Mouse (Mus musculus) lung, embryonic 16.5 days (tissue): ENCODE results near the gene Gm49366. TPM values are rescaled to one million over a fixed set of nuclear protein-coding genes. Genes with fewer than 3 reads are reported as not detected.
"Not testable (repeated sequence)": the region's sequence is repeated elsewhere in the genome, so short reads cannot be mapped to it uniquely, and the experiment has no call there.

Source experiments
- ATAC-seq: fragments of 200-750 bp; cut with Nextera tagmentation; 2 replicates; pipeline ENCODE4 v1.8.0; 2017; ENCODE audit warnings: low read depth, mild to moderate bottlenecking, moderate library complexity
- H3K27ac ChIP-seq: fragments of 300-500 bp; sonication (generic); 2 replicates; pipeline ENCODE4 v1.5.1; 2014; ENCODE audit warnings: mild to moderate bottlenecking, control low read depth, low read length
- H3K27me3 ChIP-seq: fragments of 300-500 bp; sonication (generic); 2 replicates; pipeline ENCODE4 v1.6.1; 2014; ENCODE audit warnings: low read depth, low read length, mixed read lengths; ENCODE audit not compliant: control insufficient read depth, insufficient read depth
- H3K36me3 ChIP-seq: fragments of 300-500 bp; sonication (generic); 2 replicates; pipeline ENCODE4 v1.6.1; 2014; ENCODE audit warnings: low read length; ENCODE audit not compliant: control insufficient read depth, insufficient read depth
- H3K4me1 ChIP-seq: fragments of 300-500 bp; sonication (generic); replicated peaks from 2 replicates; pipeline ENCODE4 v1.6.1; 2014; ENCODE audit warnings: low read length, mixed read lengths; ENCODE audit not compliant: control insufficient read depth, insufficient read depth
- H3K4me2 ChIP-seq: fragments of 300-500 bp; sonication (generic); 2 replicates; pipeline ENCODE4 v1.6.1; 2014; ENCODE audit warnings: low read depth, low read length, control low read depth
- H3K4me3 ChIP-seq: fragments of 300-500 bp; sonication (generic); 2 replicates; pipeline ENCODE4 v1.5.1; 2014; ENCODE audit warnings: mild to moderate bottlenecking, low read length, control low read depth
- H3K9ac ChIP-seq: fragments of 300-500 bp; sonication (generic); 2 replicates; pipeline ENCODE4 v1.6.1; 2014; ENCODE audit warnings: low read length, control low read depth
- H3K9me3 ChIP-seq: fragments of 300-500 bp; sonication (generic); 2 replicates; pipeline ENCODE4 v1.6.1; 2016; ENCODE audit warnings: low read length; ENCODE audit not compliant: control insufficient read depth
- WGBS: fragments of 180-500 bp; shearing (Covaris S2); extraction: QIAGEN DNeasy Blood & Tissue Kit; methylation state at CpG from one replicate; pipeline ENCODE4 v1.1.7; 2014; 5-methylcytosine and 5-hydroxymethylcytosine counted together
- polyA plus RNA-seq: library from polyadenylated mRNA; unstranded; fragments of >200 nt; fragmentation: Nextera tagmentation; extraction: Ambion mirVana; gene quantifications from 2 replicates; pipeline ENCODE4 v1.2.1, GENCODE M21; 2015

Gene Gm49366
- polyA plus RNA-seq, 1 experiment from 2014 or later, result not detected

GRCm38 (mm10) chr12:84025888-84026287, 12.8 kb upstream of the Gm49366 start:
- no peaks in the 10 kb centered on the region for H3K27me3 ChIP-seq
- H3K4me2 ChIP-seq, result no peak overlapping the region
- no peak for ATAC-seq
- no peaks in the 10 kb centered on the region for H3K9me3 ChIP-seq
- no peak overlapping the region for H3K9ac ChIP-seq
- 83% methylated on average over 7 of the region's 7 CpGs for WGBS
- H3K4me1 ChIP-seq, result no peaks in the 10 kb centered on the region
- H3K27ac ChIP-seq, result no peak overlapping the region
- H3K36me3 ChIP-seq, result no peaks in the 10 kb centered on the region
- H3K4me3 ChIP-seq, result no peak overlapping the region

- not testable (repeated sequence) for H3K4me1 ChIP-seq, H3K4me2 ChIP-seq, H3K27me3 ChIP-seq, H3K27ac ChIP-seq, ATAC-seq, H3K4me3 ChIP-seq, H3K9ac ChIP-seq, H3K9me3 ChIP-seq, H3K36me3 ChIP-seq
- WGBS, result 76% methylated on average over 3 of the region's 3 CpGs
These were observed 10.4 kb upstream of the Gm49366 start for GRCm38 (mm10) chr12:84028328-84028727.

- WGBS, result 92% methylated on average over 1 of the region's 1 CpGs
- H3K9ac ChIP-seq, H3K9me3 ChIP-seq, H3K4me3 ChIP-seq, H3K36me3 ChIP-seq, H3K27ac ChIP-seq, ATAC-seq, H3K4me1 ChIP-seq, H3K4me2 ChIP-seq, H3K27me3 ChIP-seq: not testable (repeated sequence)
These were observed 9.7 kb upstream of the Gm49366 start for GRCm38 (mm10) chr12:84029043-84029442.

DNA sequence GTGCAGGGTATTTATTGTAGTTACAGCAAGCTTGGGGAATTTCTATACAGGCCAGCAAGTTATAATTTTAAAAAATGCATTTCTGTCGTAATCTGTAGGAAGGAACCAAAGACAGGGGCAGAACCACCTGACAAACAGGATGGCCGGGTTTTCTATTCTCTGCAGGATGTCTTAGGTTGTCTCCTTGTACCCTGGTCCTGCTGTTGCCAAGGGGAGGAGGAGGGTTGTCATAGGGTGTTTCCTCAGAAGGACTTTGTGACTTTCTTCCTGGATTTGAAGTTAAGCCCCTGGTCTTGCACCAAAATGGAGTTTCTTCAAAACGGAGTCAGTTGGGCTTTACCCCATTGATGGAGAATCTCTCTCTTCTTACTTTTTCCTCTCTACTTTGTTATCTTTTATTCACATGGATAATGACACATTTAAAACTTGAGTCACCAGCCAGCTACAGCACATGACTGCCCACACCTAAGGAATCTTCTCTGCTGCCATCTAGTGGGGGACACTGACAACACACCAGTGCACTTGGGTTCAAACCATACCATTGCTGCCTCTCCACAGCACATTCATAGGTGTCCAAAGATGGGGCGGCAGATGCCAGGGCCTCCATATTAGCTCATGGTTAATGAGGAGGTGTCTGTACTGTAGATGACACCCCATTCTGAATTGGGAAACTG, 7.9 kb upstream of the Gm49366 start:
- no peaks in the 10 kb centered on the region for H3K36me3 ChIP-seq
- no peak overlapping the region for H3K27ac ChIP-seq
- H3K27me3 ChIP-seq, result no peaks in the 10 kb centered on the region
- H3K4me3 ChIP-seq, result no peak overlapping the region
- no peak overlapping the region for H3K9ac ChIP-seq
- WGBS, result 58% methylated on average over 4 of the region's 4 CpGs
- ATAC-seq, result peak; percentile 78
- no peak overlapping the region for H3K4me2 ChIP-seq
- H3K4me1 ChIP-seq, result no peaks in the 10 kb centered on the region
- no peaks in the 10 kb centered on the region for H3K9me3 ChIP-seq

- H3K36me3 ChIP-seq, result no peaks in the 10 kb centered on the region
- H3K9me3 ChIP-seq, result no peaks in the 10 kb centered on the region
- 87% methylated on average over 4 of the region's 4 CpGs for WGBS
- no peak overlapping the region for H3K9ac ChIP-seq
- H3K27me3 ChIP-seq, result 0 out of 2 replicates have a peak, but pooled peaks cover 2% of the 10 kb centered on the region
- no peaks in the 10 kb centered on the region for H3K4me1 ChIP-seq
- no peak overlapping the region for H3K4me2 ChIP-seq
- no peak overlapping the region for H3K27ac ChIP-seq
- H3K4me3 ChIP-seq, result no peak overlapping the region
- no peak for ATAC-seq
These were observed 5.9 kb upstream of the Gm49366 start for GRCm38 (mm10) chr12:84032854-84033253.

GRCm38 (mm10) chr12:84033302-84033701, 5.4 kb upstream of the Gm49366 start:
- not testable (repeated sequence) for ATAC-seq, H3K4me1 ChIP-seq, H3K36me3 ChIP-seq, H3K27ac ChIP-seq, H3K4me3 ChIP-seq, H3K9me3 ChIP-seq, H3K9ac ChIP-seq, H3K4me2 ChIP-seq, H3K27me3 ChIP-seq
- 70% methylated on average over 2 of the region's 2 CpGs for WGBS

DNA sequence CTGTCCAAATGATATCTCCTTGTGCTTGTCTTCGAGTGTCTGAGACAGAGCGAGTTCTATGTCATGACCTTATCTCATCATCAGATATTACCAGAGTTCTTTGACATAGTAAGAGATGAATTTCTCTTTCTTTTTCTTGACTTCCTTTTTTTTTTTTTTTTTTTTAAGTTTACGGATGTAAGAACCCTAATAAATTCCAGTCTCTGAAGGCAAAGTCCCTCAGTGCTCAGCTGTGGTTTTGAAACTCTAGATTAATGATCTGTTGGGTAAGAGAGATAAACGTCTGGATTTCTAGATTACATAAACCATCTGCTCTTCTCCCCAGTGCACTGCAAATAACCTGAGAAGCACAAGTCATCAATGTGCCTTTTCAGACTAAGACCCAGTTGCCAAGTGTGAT, 4.6 kb upstream of the Gm49366 start:
- no peaks in the 10 kb centered on the region for H3K9me3 ChIP-seq
- H3K27me3 ChIP-seq, result 0 out of 2 replicates have a peak, but pooled peaks cover 2% of the 10 kb centered on the region
- H3K4me3 ChIP-seq, result no peak overlapping the region
- no peaks in the 10 kb centered on the region for H3K4me1 ChIP-seq
- no peak overlapping the region for H3K9ac ChIP-seq
- H3K27ac ChIP-seq, result no peak overlapping the region
- ATAC-seq, result peak; percentile 66
- WGBS, result 27% methylated on average over 4 of the region's 4 CpGs
- no peak overlapping the region for H3K4me2 ChIP-seq
- H3K36me3 ChIP-seq, result no peaks in the 10 kb centered on the region

DNA sequence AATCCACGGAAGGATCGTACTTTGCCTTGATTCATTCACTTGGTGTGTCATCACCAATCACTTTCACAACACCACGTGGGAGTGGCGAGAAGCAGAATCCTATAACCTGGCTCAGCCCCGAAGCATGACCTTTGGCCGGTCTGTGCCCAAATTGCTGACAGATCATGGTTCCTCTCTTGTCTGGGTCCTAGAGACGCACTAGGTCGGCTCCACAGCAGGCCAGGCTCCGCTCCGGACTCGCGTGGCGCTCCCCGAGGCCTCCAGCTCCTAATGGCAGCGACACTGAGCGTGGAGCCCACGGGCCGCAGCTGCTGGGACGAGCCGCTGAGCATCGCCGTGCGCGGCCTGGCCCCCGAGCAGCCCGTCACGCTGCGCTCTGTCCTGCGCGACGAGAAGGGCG, 494 bp upstream of the Gm49366 start, which contains the start of gene Acot4:
Acot4 (plus strand) TSS at position 139 of the 400 bp plus-strand sequence.
- H3K36me3 ChIP-seq, H3K9me3 ChIP-seq, H3K27ac ChIP-seq, H3K27me3 ChIP-seq, H3K4me1 ChIP-seq: not testable (repeated sequence)
- peak; percentile 64 for ATAC-seq
- 6% methylated on average over 23 of the region's 32 CpGs for WGBS
- peak within 1 kb of the TSS; percentile 76 for H3K4me2 ChIP-seq
- H3K9ac ChIP-seq, result peak within 1 kb of the TSS; percentile 67
- H3K4me3 ChIP-seq, result peak within 1 kb of the TSS; percentile 51

DNA sequence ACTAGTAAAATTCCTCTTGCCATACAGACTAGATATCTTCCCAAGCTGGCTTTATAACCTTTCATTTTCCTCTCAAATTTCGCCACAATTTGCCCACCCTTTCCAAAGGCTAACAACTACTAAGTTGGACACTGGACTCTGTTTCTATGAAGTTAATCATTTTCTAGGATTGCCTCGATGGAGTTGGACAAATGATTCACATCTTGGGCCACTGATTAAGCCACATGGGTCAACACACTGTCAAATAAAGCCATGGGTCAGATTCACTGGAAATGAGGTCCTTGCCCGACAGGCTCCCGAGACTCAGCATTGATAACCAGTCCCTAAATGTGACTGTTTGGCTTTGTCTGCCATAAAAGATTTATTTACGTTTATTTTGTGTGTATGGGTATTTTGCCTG, 3.5 kb downstream of the Gm49366 start:
- Histone ChIP-seq H3K4me1 (no peaks in the 10 kb centered on the region), H3K27me3 (0 out of 2 replicates have a peak, but pooled peaks cover 2% of the 10 kb centered on the region), H3K4me2 (no peak overlapping the region), H3K4me3 (no peak overlapping the region), H3K36me3 (no peaks in the 10 kb centered on the region), H3K9ac (no peak overlapping the region), H3K27ac (no peak overlapping the region), H3K9me3 (no peaks in the 10 kb centered on the region)
- no peak for ATAC-seq
- WGBS, result 71% methylated on average over 5 of the region's 5 CpGs
